Mouse (Mus musculus) neutrophil, adult 59 days (primary cell): ENCODE data around the gene Gm20826. TPM values are rescaled to one million over a fixed set of nuclear protein-coding genes. Genes with fewer than 3 reads are reported as not detected.

Experiments used
- total RNA-seq, 2 experiments: library from RNA; stranded (reverse); gene quantifications; 1 replicate in 1 of 2; 2 replicates in 1 of 2; pipeline ENCODE4 v1.2.4; 2023

The Gm20826 gene
- total RNA-seq, result under 1 TPM; 0.11 to 0.27 TPM

GRCm38 (mm10) chrY:7638389-7638788, at the start of gene Gm20826:
Gene Gm20826, minus strand, starts transcription at chrY:7638489.

Other genes starting within 250 kb of the Gm20826 start
- not detected for gene Gm21788, start 233.5 kb downstream of the Gm20826 start, total RNA-seq
- gene Gm28576, start 84.5 kb upstream of the Gm20826 start, total RNA-seq, result not detected